Mouse (Mus musculus): ENCODE data around the gene Eif2b2.

DNA sequence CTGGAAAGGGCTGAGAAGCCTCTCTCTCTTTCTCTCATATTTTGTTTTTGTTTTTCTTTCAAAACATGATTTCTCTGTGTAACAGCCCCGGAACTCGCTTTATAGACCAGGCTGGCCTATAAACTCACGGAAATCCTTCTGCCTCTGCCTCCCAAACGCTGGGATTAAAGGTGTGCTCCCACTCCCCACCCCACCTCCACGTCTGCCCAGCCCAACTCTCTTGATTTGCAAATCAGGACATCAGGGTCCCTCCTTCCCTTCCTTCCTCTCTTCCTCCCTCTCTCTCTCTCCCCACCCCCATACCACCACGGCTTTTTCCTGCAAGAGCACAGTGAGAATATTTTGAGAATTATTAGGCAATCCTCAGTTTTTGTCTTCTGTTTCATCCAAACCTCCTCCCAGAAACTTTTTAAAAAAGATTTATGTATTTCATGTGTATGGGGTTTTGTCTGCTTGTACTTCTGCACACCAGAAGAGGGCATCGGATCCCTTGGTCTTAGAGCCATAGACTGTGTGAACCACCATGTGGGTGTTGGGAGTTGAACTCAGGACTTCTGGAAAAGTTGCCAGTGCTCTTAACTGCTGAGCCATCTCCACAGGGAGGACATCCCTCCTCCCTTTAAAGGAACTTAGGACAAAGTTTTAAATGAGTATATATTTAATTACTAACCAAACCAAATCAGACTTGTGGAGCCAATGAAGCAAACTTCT, 52.0 kb downstream of the Eif2b2 start:
- TF ChIP-seq CTCF (IDR thresholded peaks at IDR 0.05; ENCODE audit: insufficient read depth, low read depth, low read length): no peak
- no peak for TF ChIP-seq POLR2A (IDR thresholded peaks at IDR 0.05; ENCODE audit: insufficient read depth, low read depth, low read length)
